Mouse (Mus musculus): ENCODE results near the gene Gm21680. TPM values are rescaled to one million over a fixed set of nuclear protein-coding genes. Genes with fewer than 3 reads are reported as not detected.
"Not testable (repeated sequence)": the region's sequence is repeated elsewhere in the genome, so short reads cannot be mapped to it uniquely, and the experiment has no call there.

Gene Gm21680
- polyA plus RNA-seq (2015; fragmentation: Nextera tagmentation; extraction: Ambion mirVana) = 0.10 TPM in 1 of 2 replicates, not detected in the other

- not testable (repeated sequence) for H3K4me3 ChIP-seq (replicated peaks); H3K27me3 ChIP-seq (replicated peaks); H3K9me3 ChIP-seq; ATAC-seq; H3K4me1 ChIP-seq (replicated peaks); H3K27ac ChIP-seq; H3K36me3 ChIP-seq; H3K9ac ChIP-seq; H3K4me2 ChIP-seq (replicated peaks)
- no CpG with 5 or more reads among the region's 2 CpGs for WGBS
Observed at GRCm38 (mm10) chr5:25972563-25972962, at the start of gene Gm21680. Gm21680 (minus strand) TSS chr5:25972663.

- not testable (repeated sequence) for H3K4me1 ChIP-seq (replicated peaks); H3K36me3 ChIP-seq; H3K27me3 ChIP-seq (replicated peaks); H3K4me3 ChIP-seq (replicated peaks); ATAC-seq; H3K9me3 ChIP-seq; H3K27ac ChIP-seq; H3K9ac ChIP-seq; H3K4me2 ChIP-seq (replicated peaks)
- WGBS = 67% methylated on average over 7 of the region's 7 CpGs
Observed at GRCm38 (mm10) chr5:26007697-26008096, 35.2 kb upstream of the Gm21680 start.

DNA sequence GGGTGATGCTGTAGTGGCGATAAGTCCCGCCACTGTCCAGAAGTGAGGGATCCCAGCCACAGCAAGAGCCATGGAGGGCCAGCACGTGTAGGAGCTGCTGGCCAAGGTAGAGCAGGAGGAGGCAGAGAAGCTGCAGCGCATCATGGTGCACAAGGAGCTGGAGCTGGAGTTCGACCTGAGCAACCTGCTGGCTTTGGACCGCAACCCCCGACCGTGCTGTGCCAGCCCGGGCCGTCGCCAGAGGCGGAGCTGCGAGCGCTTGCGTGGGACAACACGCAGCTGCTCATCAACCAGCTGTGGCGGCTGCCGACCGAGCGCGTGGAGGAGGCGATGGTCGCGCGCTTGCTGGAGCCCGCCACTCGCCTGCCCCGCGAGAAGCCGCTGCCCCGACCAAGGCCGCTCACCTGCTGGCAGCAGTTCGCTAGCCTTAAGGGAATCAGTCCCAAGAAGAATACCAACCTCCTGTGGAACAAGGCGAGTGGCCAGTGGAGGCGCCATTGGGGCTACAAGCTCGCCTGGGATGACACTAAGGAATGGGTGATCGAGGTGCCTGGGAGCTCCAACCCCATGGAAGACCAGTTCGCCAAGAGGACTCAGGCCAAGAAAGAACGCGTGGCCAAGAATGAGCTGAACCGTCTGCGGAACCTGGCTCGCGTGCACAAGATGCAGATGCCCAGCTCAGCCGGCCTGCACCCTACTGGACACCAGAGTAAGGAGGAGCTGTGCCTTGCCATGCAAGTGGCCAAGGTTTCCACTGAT lies 34.7 kb upstream of the Gm21680 start:
- H3K27ac ChIP-seq; H3K9me3 ChIP-seq; H3K4me1 ChIP-seq (replicated peaks); H3K27me3 ChIP-seq (replicated peaks); H3K36me3 ChIP-seq; H3K9ac ChIP-seq: not testable (repeated sequence)
- Histone ChIP-seq H3K4me3 (replicated peaks) (peak overlapping the region; percentile 14), H3K4me2 (replicated peaks) (peak overlapping the region; percentile 51)
- peak; percentile 67 for ATAC-seq
- WGBS = 18% methylated on average over 45 of the region's 45 CpGs

DNA sequence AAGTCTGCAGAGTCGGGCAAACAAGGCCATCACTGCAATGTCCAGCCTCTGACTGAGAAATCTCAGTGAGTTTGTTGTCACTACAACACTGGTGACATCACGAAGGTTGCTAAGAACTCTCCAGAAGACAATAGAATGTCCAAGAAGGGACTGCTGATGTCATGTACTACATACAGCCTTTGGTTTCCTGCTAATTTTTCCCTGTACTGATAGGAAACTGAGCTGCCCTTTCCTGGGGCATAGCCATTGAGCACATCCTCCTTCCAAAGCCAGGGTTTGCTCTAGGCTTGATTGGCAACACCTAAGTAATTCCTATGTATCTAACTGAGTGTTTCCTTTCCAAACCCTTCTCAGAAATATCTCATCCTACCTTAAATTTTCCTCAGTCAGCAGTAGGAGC lies 32.2 kb upstream of the Gm21680 start, which contains the start of gene Gm1979:
Gene Gm1979, minus strand, starts transcription at position 101 of the 400 bp plus-strand sequence.
- not testable (repeated sequence) for H3K36me3 ChIP-seq; ATAC-seq; H3K27ac ChIP-seq; H3K4me1 ChIP-seq (replicated peaks); H3K9me3 ChIP-seq; H3K27me3 ChIP-seq (replicated peaks); H3K9ac ChIP-seq; H3K4me2 ChIP-seq (replicated peaks); H3K4me3 ChIP-seq (replicated peaks)
- WGBS = 83% methylated on average over 1 of the region's 2 CpGs

DNA sequence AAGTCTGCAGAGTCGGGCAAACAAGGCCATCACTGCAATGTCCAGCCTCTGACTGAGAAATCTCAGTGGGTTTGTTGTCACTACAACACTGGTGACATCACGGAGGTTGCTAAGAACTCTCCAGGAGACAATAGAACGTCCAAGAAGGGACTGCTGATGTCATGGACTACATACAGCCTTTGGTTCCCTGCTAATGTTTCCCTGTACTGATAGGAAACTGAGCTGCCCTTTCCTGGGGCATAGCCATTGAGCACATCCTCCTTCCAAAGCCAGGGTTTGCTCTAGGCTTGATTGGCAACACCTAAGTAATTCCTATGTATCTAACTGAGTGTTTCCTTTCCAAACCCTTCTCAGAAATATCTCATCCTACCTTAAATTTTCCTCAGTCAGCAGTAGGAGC lies 16.1 kb upstream of the Gm21680 start, which contains the start of gene Gm21698:
Gene Gm21698, minus strand, starts transcription at position 101 of the 400 bp plus-strand sequence.
- WGBS = no CpG with 5 or more reads among the region's 3 CpGs
- H3K4me3 ChIP-seq (replicated peaks); H3K27me3 ChIP-seq (replicated peaks): not testable (repeated sequence)

GRCm38 (mm10) chr5:25957050-25957449 lies 15.4 kb downstream of the Gm21680 start:
- not testable (repeated sequence) for H3K4me1 ChIP-seq (replicated peaks); H3K27ac ChIP-seq; H3K9ac ChIP-seq; H3K9me3 ChIP-seq; ATAC-seq; H3K4me3 ChIP-seq (replicated peaks); H3K36me3 ChIP-seq; H3K27me3 ChIP-seq (replicated peaks)
- 44% methylated on average over 17 of the region's 17 CpGs for WGBS
- peak overlapping the region; percentile 38; the same call in 1 of the 2 replicates for H3K4me2 ChIP-seq (replicated peaks)

More for the DNA sequence above, 16.1 kb upstream of the Gm21680 start, which contains the start of gene Gm21698:
- H3K9me3 ChIP-seq; H3K4me1 ChIP-seq (replicated peaks); H3K4me2 ChIP-seq (replicated peaks); H3K9ac ChIP-seq; H3K27ac ChIP-seq; H3K36me3 ChIP-seq; ATAC-seq: not testable (repeated sequence)

- not testable (repeated sequence) for H3K4me1 ChIP-seq (replicated peaks); H3K9ac ChIP-seq; H3K9me3 ChIP-seq; H3K4me3 ChIP-seq (replicated peaks); H3K27me3 ChIP-seq (replicated peaks); H3K27ac ChIP-seq; H3K36me3 ChIP-seq
- 0 out of 2 replicates have a peak, but pooled peaks have one; percentile 34 for ATAC-seq
- 20% methylated on average over 32 of the region's 32 CpGs for WGBS
- peak overlapping the region; percentile 38 for H3K4me2 ChIP-seq (replicated peaks)
Observed at GRCm38 (mm10) chr5:25956611-25957010, 15.9 kb downstream of the Gm21680 start.

- not testable (repeated sequence) for ATAC-seq; H3K27ac ChIP-seq; H3K36me3 ChIP-seq; H3K27me3 ChIP-seq (replicated peaks); H3K4me1 ChIP-seq (replicated peaks); H3K9me3 ChIP-seq; H3K4me2 ChIP-seq (replicated peaks); H3K4me3 ChIP-seq (replicated peaks); H3K9ac ChIP-seq
- 76% methylated on average over 2 of the region's 2 CpGs for WGBS
Observed at GRCm38 (mm10) chr5:25954317-25954716, 18.1 kb downstream of the Gm21680 start, which contains the start of gene Gm21671. Gm21671 (minus strand) TSS chr5:25954417.

DNA sequence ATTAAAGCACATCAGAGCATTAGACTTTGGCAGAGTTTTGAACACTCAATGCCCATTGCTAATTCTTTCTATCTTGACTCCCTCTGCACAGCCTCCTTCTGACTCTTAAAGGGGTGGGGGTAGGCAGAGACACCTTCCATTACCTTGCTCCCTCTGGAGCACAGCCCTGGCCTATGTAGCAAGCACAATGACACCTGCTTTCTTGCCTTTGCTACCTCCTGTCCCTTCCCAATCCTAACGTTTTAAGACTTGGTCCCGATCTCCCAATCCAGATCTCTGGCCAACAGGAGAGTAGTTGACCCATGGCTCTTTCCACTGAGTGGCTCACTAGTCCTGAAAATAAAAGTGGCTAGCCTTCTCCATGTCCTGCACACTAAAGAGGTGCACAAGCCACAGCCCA lies 27.1 kb downstream of the Gm21680 start:
- not testable (repeated sequence) for H3K4me3 ChIP-seq (replicated peaks); H3K27ac ChIP-seq; H3K9me3 ChIP-seq; ATAC-seq; H3K9ac ChIP-seq; H3K27me3 ChIP-seq (replicated peaks); H3K36me3 ChIP-seq; H3K4me1 ChIP-seq (replicated peaks); H3K4me2 ChIP-seq (replicated peaks)
- 83% methylated on average over 2 of the region's 2 CpGs for WGBS

GRCm38 (mm10) chr5:25942281-25942680 lies 30.2 kb downstream of the Gm21680 start, which contains the start of gene Gm21663:
Gm21663 (minus strand) TSS chr5:25942381.
- not testable (repeated sequence) for ATAC-seq, H3K27ac ChIP-seq
- 59% methylated on average over 2 of the region's 2 CpGs for WGBS

More at GRCm38 (mm10) chr5:25942281-25942680, 30.2 kb downstream of the Gm21680 start, which contains the start of gene Gm21663:
- H3K9ac ChIP-seq; H3K4me1 ChIP-seq (replicated peaks); H3K4me2 ChIP-seq (replicated peaks); H3K36me3 ChIP-seq; H3K4me3 ChIP-seq (replicated peaks); H3K27me3 ChIP-seq (replicated peaks); H3K9me3 ChIP-seq: not testable (repeated sequence)
